Mouse (Mus musculus) induced T-regulatory cell, adult 2 months (primary cell): ENCODE measurements around the gene Rasgrf1.
A peak's percentile ranks its signal among the peaks of the same experiment; 100 is the strongest.
"Not testable (repeated sequence)": the region's sequence is repeated elsewhere in the genome, so short reads cannot be mapped to it uniquely, and the experiment has no call there.

Experiments
- DNase-seq: peaks from one replicate; pipeline ENCODE4 v3.0.0-alpha.2; 2012; ENCODE audit warnings: low read depth

The Rasgrf1 gene

GRCm38 (mm10) chr9:90040916-90041315 lies 131.2 kb downstream of the Rasgrf1 start:
- no peak for DNase-seq

DNA sequence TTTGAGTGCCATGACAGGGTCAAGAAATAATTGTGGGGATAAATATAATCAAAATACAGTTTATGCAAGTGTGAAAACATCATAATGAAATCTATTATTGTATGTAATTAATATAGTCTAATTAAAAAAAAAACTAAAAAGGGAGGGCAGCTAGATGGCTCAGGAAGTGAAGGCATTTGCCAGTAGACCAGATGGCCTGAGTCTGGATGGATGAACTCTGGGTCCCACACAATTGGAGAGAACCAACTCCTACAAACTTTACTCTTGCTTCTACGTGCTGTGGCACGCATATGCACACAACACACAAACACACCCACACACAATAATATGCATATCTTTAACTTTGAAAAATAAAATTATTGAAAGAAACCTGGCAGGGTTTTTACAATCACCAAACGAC lies 131.8 kb downstream of the Rasgrf1 start:
- DNase-seq = no peak

- DNase-seq = not testable (repeated sequence)
Measured at GRCm38 (mm10) chr9:90042906-90043305, 133.2 kb downstream of the Rasgrf1 start.

- no peak for DNase-seq
Measured at GRCm38 (mm10) chr9:90045191-90045590, 135.5 kb downstream of the Rasgrf1 start.

DNA sequence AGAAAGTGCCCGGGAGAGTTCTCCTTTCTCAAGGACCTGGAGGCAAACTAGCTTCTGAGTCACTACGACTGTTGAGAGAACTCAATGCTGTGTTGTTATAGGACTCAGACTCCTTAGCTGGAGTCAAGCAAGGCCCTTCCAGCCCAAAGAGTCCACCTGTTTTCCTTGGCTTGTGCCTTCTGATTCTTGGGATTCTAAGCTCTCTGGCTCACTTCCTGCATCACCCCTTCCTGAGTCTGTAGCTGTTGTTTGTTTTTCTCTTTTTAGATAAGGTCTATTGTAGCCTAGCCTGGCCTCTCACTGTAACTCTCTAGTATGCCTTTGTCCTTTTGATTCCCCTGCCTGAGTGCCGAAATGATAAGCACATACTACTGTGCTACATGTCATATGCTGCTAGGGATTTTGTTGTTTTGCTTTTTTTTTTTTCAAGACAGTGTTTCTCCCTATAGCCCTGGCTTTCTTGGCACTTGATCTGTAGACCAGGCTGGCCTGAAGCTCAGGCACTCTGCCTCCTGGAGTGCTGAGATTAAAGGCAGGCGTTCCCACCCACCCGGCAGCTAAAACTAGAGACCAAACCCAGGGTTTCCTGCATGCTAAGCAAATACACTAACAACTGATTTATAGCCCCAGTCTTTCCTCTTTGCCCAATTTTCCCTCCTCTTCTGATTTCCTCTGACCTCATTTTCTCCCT lies 138.4 kb downstream of the Rasgrf1 start:
- DNase-seq = no peak

GRCm38 (mm10) chr9:90053852-90054251 lies 144.1 kb downstream of the Rasgrf1 start, which contains the start of gene Ctsh:
Gene Ctsh (plus strand): TSS chr9:90054152.
- DNase-seq = no peak

GRCm38 (mm10) chr9:90054371-90055145 lies 144.8 kb downstream of the Rasgrf1 start:
- peak; percentile 12 for DNase-seq

DNA sequence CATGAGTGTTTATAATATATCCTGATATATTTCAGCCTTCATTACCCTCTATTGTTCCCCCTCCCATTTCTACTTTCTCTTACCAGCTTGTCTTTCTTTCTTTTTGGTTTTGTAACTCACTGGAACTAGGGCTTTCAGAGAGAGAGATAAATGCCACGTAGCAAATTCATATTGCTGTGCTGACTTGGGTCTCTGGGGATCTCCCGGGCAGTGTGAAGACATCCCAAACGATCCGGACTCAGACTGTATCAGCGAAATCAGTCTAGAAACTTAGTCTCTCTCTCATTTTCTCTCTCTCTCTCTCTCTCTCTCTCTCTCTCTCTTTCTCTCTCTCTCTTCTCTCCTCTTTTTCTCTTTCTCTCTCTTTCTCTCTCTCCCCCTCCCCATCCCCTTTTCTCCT lies 145.7 kb downstream of the Rasgrf1 start:
- DNase-seq = no peak

DNA sequence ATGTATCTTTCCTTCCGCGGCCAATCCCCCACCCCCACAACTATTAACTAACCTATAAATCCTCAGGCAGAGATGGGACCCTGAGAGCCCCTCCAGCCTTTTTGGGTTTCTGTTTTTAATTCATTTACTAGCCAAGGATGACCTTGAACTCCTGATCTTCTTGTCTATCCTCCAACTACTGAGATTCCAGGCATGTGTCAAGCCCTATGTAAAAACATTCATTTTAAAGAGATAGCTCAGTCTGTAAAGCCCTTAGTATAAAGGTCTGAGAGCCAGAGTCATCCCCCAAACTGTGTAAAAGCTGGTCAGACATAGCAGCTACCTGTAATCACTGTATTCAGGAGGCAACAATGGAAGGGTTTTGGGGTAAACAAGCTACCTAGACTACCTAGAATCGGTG lies 146.2 kb downstream of the Rasgrf1 start:
- DNase-seq = no peak

DNA sequence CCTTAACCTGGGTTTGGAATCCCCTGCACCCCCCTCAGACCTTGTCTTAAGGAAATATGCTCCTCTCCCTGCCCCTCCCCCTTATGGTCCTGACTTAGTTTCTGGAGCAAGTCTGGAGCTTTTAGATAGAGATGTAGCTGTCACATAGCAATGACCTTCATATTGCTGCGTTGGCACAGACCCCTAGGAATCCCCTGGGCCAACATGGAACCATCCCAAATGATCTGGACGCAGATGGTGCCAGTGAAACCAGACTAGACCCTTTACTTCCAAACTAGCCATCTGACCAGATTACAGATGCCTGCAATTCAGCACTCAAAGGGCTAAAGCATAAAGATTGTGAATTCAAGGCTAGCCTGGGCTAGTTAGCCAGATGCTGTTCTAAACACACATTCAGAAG lies 147.0 kb downstream of the Rasgrf1 start:
- DNase-seq = no peak

DNA sequence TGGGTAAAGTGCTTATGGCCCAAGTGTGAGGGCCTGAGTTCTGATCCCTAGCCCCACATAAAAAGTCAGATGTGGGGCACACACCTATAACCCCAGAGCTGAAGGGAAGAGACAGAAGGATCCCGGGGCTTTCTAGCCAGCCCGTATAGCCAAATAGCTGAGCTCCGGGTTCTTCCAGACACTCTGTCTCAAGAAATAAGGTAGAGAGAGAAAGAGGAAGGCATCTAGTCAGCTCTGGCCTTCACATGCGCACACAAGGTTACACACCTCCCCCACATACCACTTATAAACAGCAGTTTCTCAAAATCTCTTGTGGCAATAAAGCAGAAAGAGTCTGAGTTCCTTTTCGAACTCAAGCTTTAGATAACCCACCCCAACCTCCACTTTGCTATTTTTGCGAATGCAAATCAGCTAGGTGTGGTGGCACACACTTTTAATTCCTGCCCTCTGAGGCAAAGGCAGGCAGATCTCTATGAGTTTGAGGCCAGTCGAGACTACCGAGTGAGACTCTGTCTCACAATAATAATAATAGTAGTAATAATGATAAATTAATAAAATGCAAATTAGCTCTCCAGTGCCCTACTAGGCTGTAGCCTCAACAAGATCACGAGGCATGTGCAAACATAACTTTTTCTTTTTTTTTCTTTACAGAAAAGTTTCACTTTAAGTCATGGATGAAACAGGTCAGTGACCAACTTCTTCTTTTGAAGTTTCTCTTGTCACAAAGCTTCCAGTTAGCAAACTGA lies 150.3 kb downstream of the Rasgrf1 start:
- no peak for DNase-seq

- no peak for DNase-seq
Measured at GRCm38 (mm10) chr9:90060574-90060875, 150.8 kb downstream of the Rasgrf1 start.

DNA sequence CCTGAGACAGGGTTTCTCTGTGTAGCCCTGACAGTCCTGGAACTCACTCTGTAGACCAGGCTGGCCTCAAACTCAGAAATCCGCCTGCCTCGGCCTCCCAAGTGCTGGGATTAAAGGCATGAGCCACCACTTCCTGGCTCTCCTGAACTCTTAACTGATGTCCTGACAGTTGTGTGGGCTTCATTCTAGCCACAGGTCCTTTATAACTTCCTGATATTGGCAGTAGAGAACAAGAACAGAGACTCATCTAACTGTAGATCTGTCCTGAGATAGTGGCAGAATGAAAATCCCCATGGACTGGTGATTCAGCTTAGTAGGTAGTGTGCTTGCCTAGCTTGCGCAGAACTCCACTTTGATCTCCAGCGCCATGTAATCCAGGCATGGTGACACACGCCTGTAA lies 151.2 kb downstream of the Rasgrf1 start:
- DNase-seq = not testable (repeated sequence)

- DNase-seq = no peak
Measured at GRCm38 (mm10) chr9:90067341-90067740, 157.6 kb downstream of the Rasgrf1 start.

- no peak for DNase-seq
Measured at GRCm38 (mm10) chr9:90068786-90069185, 159.1 kb downstream of the Rasgrf1 start.

GRCm38 (mm10) chr9:90069485-90069884 lies 159.8 kb downstream of the Rasgrf1 start:
- DNase-seq = no peak

- no peak for DNase-seq
Measured at GRCm38 (mm10) chr9:90070174-90070573, 160.5 kb downstream of the Rasgrf1 start.

DNA sequence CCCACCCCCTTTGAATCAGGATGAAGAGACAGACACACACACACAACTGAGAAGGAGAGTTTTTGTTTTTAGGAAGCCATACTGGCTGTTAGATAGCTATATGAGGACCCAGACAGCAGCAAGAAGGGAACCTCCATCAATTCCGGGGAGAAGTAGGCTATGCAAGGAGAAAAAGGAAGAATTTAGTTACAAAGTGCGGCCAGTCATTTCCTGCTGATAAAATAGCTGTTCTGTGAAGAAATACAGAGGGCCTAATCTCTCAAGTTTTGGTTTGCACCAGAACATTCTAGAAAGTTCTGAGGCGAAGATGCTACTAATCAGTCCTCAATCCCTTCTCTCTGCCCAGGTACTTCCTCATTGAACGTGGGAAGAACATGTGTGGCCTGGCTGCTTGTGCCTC lies 165.6 kb downstream of the Rasgrf1 start:
- no peak for DNase-seq

DNA sequence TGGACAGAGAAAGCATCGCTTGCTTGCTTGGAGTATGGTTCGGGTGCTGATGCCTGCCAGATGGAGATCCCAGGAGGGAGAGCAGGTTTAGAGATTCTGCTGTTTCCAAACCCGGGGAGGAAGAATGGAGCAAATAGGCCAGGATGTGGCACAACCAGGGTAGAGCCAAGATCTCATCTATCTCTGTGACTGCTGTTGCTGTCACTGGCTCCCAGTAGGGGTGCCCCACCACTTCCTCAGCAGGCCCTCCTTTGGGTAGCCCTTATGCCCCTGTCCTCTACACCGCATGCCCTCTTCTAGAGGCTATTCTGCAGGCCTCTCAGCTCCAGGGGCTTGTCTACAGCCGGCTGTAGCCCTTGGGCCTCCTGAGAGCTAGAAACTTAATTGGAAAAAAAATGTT lies 166.4 kb downstream of the Rasgrf1 start:
- DNase-seq = no peak
